9 mouse cellular contexts compared by ENCODE assay signal in the genomic region with DNA sequence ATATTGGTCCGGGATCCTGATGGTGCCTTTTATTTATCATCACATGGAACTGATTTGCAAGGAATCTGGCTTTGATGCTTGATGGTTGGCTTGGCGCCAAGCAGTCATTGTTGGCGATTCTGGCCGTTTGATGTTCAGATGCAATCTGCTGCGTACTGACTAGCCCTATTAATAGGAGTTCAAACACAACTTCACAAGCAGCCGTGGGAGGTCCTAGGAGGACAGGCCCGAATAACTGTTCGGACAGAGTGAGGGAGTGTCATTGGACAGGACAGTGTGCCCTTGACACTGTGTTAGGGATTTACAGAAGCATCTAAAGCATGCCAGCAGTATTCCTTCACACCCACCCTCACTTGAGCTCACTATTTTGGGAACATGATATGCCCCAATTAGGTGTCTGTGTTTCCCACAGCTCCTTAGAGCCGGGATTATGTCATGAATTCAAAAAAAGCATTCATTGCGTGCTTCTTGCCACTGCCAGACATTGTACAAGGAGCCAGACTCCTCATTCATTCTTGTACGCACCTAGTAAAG. TPM values are rescaled to one million over a fixed set of nuclear protein-coding genes. Genes with fewer than 3 reads are reported as not detected.
DNase-seq lines count a peak whose midpoint lies in the region; ATAC-seq and TF ChIP-seq lines count a peak whose summit lies in the region.
"Had no signal": no experiment of that assay in that cellular context is flagged by ENCODE, and none has a peak within 500 bp of the region (broad histone marks: within the 10 kb centered on the region; RNA-seq: fewer than 3 reads in every experiment).

No protein-coding gene starts in this region.

- no peak overlapping the region for H3K4me3 ChIP-seq in forebrain, embryonic 10.5 days
- H3K4me3 ChIP-seq in thymus, adult 2 months (ENCODE audit: control insufficient read depth, insufficient read depth, low read length): no peak overlapping the region
- no peak overlapping the region for H3K4me3 ChIP-seq in liver, embryonic 11.5 days (ENCODE audit: low read depth, low read length)
- H3K4me3 ChIP-seq: liver, embryonic 15.5 days had no signal

- no peak for TF ChIP-seq POLR2A in thymus, adult 2 months (IDR thresholded peaks at IDR 0.05; ENCODE audit: control insufficient read depth, extremely low read depth, insufficient read depth, low read length, poor library complexity)

- no peaks in the 10 kb centered on the region for H3K36me3 ChIP-seq in forebrain, embryonic 10.5 days (replicated peaks)
- no peaks in the 10 kb centered on the region for H3K36me3 ChIP-seq in thymus, adult 2 months (ENCODE audit: control insufficient read depth, insufficient read depth, low read length)
- H3K36me3 ChIP-seq in liver, embryonic 11.5 days (ENCODE audit: control insufficient read depth, insufficient read depth, low read length): no peaks in the 10 kb centered on the region
- H3K36me3 ChIP-seq: liver, embryonic 15.5 days had no signal

- DNase-seq in heart, adult 11 months: peak; percentile 88
- DNase-seq in heart, postnatal 25 days (ENCODE audit: low spot score): no peak
- no peak for DNase-seq in forebrain, embryonic 10.5 days (ENCODE audit: extremely low spot score, low spot score)
- DNase-seq in heart, postnatal 10 days: peak; percentile 52 to 56
- DNase-seq in lung, postnatal 4 days: peak; percentile 34 to 62
- no peak for DNase-seq in c-Kit-positive CD71-positive TER-119-positive erythroid progenitor cells, embryonic 14.5 days (ENCODE audit: low spot score)
- DNase-seq in thymus, adult 2 months: no peak
- no peak for DNase-seq in liver, embryonic 11.5 days (ENCODE audit: low spot score)

- no peaks in the 10 kb centered on the region for H3K9me3 ChIP-seq in forebrain, embryonic 10.5 days
- no peaks in the 10 kb centered on the region for H3K9me3 ChIP-seq in liver, embryonic 11.5 days (ENCODE audit: control insufficient read depth, low read length)
- H3K9me3 ChIP-seq: liver, embryonic 15.5 days had no signal

- 69% methylated on average over 11 of the region's 11 CpGs for WGBS in forebrain, embryonic 10.5 days
- WGBS in thymus, adult 2 months: 92% methylated on average over 11 of the region's 11 CpGs
- 73% methylated on average over 11 of the region's 11 CpGs for WGBS in liver, embryonic 11.5 days

- H3K27ac ChIP-seq in forebrain, embryonic 10.5 days: peak overlapping the region; percentile 3; the same call in 1 of the 2 replicates
- no peak overlapping the region for H3K27ac ChIP-seq in thymus, adult 2 months (ENCODE audit: control insufficient read depth, insufficient read depth, low read length)
- H3K27ac ChIP-seq in liver, embryonic 11.5 days (ENCODE audit: low read depth, low read length): no peak overlapping the region
- H3K27ac ChIP-seq: liver, embryonic 15.5 days had no signal

- no peak overlapping the region for H3K9ac ChIP-seq in liver, embryonic 11.5 days (ENCODE audit: low read depth, low read length)
- H3K9ac ChIP-seq: liver, embryonic 15.5 days had no signal

- TF ChIP-seq CTCF in thymus, adult 2 months (IDR thresholded peaks at IDR 0.05; ENCODE audit: borderline replicate concordance, control insufficient read depth, extremely low read depth, insufficient read depth, low read length, poor library complexity): no peak

- ATAC-seq in liver, embryonic 11.5 days (replicated peaks; ENCODE audit: low FRiP score): no peak

- no peaks in the 10 kb centered on the region for H3K27me3 ChIP-seq in forebrain, embryonic 10.5 days (ENCODE audit: poor library complexity, severe bottlenecking)
- H3K27me3 ChIP-seq in thymus, adult 2 months (ENCODE audit: control insufficient read depth, insufficient read depth, low read length): no peaks in the 10 kb centered on the region
- no peaks in the 10 kb centered on the region for H3K27me3 ChIP-seq in liver, embryonic 11.5 days (replicated peaks; ENCODE audit: control insufficient read depth, insufficient read depth, low read length)
- H3K27me3 ChIP-seq: liver, embryonic 15.5 days had no signal

- H3K4me1 ChIP-seq in forebrain, embryonic 10.5 days: peaks cover 14% of the 10 kb centered on the region
- no peaks in the 10 kb centered on the region for H3K4me1 ChIP-seq in thymus, adult 2 months (replicated peaks; ENCODE audit: control insufficient read depth, insufficient read depth, low read length)
- H3K4me1 ChIP-seq in liver, embryonic 11.5 days (replicated peaks; ENCODE audit: control insufficient read depth, insufficient read depth, low read length): no peaks in the 10 kb centered on the region

- intact Hi-C loops in heart, postnatal 25 days (cut with DNase I): no loop called here
- intact Hi-C loops in heart, postnatal 10 days (cut with DNase I): no loop called here

- H3K4me2 ChIP-seq in liver, embryonic 11.5 days: no peak overlapping the region
- H3K4me2 ChIP-seq: liver, embryonic 15.5 days had no signal

RNA-seq across cellular contexts. Expression of a gene that starts 23.0 kb away (rescaled TPM):
- 10 to 100 TPM; 50.5 to 51.0 TPM for total RNA-seq in heart, postnatal 25 days (2021)
- 25.4 and 27.2 TPM in 2 replicates for polyA plus RNA-seq in forebrain, embryonic 10.5 days (2016; fragmentation: Nextera tagmentation; extraction: Ambion mirVana)
- total RNA-seq in heart, postnatal 10 days (2021): 10 to 100 TPM; 74.8 to 95.8 TPM
- 55.6 and 62.8 TPM in 2 replicates for polyA plus RNA-seq in thymus, adult 2 months (2012; rRNA removed)
- 17.8 and 18.7 TPM in 2 replicates for polyA plus RNA-seq in liver, embryonic 11.5 days (2014; fragmentation: Nextera tagmentation; extraction: Ambion mirVana)

Comparison
In these comparisons a context has a peak if more than half of its experiments do, and no peak if none do; other contexts are left out.
1. DNase-seq: peak in heart, adult 11 months (single experiment), heart, postnatal 10 days (2 of 2) and lung, postnatal 4 days (2 of 2); none in heart, postnatal 25 days (single experiment), forebrain, embryonic 10.5 days (single experiment), c-Kit-positive CD71-positive TER-119-positive erythroid progenitor cells, embryonic 14.5 days (single experiment), thymus, adult 2 months (single experiment) and liver, embryonic 11.5 days (single experiment).